Mouse (Mus musculus) midbrain, postnatal 0 days (tissue): Measurements from ENCODE around the gene Ncoa1. TPM values are rescaled to one million over a fixed set of nuclear protein-coding genes. Genes with fewer than 3 reads are reported as not detected.
"Not testable (repeated sequence)": the region's sequence is repeated elsewhere in the genome, so short reads cannot be mapped to it uniquely, and the experiment has no call there.

Source experiments
- ATAC-seq: fragments of 200-750 bp; cut with Nextera tagmentation; 2 replicates; pipeline ENCODE4 v1.8.0; 2017; ENCODE audit warnings: moderate number of reproducible peaks, mild to moderate bottlenecking, moderate TSS enrichment, moderate library complexity; ENCODE audit not compliant: low FRiP score
- DNase-seq: peaks from one replicate; pipeline ENCODE4 v3.0.0-alpha.2; 2015; ENCODE audit warnings: low spot score
- H3K27ac ChIP-seq: fragments of 300-500 bp; sonication (generic); 2 replicates; pipeline ENCODE4 v1.5.1; 2014; ENCODE audit warnings: low read depth, mild to moderate bottlenecking, low read length, mixed read lengths
- H3K27me3 ChIP-seq: fragments of 300-500 bp; sonication (generic); 2 replicates; pipeline ENCODE4 v1.6.1; 2014; ENCODE audit warnings: low read length, control low read depth, mixed read lengths; ENCODE audit not compliant: insufficient read depth
- H3K36me3 ChIP-seq: fragments of 300-500 bp; sonication (generic); 2 replicates; pipeline ENCODE4 v1.6.1; 2014; ENCODE audit warnings: low read length, control low read depth, mixed read lengths; ENCODE audit not compliant: insufficient read depth
- H3K4me1 ChIP-seq: fragments of 300-500 bp; sonication (generic); 2 replicates; pipeline ENCODE4 v1.6.1; 2014; ENCODE audit warnings: mild to moderate bottlenecking, control low read depth, antibody characterized with exemption, low read length, mixed read lengths; ENCODE audit not compliant: insufficient read depth
- H3K4me2 ChIP-seq: fragments of 300-500 bp; sonication (generic); 2 replicates; pipeline ENCODE4 v1.6.1; 2014; ENCODE audit warnings: low read depth, mild to moderate bottlenecking, low read length, mixed read lengths; ENCODE audit not compliant: poor library complexity, severe bottlenecking
- H3K4me3 ChIP-seq: fragments of 300-500 bp; sonication (generic); 2 replicates; pipeline ENCODE4 v1.5.1; 2014; ENCODE audit warnings: low read depth, mild to moderate bottlenecking, low read length, moderate library complexity
- H3K9ac ChIP-seq: fragments of 300-500 bp; sonication (generic); replicated peaks from 2 replicates; pipeline ENCODE4 v1.6.1; 2014; ENCODE audit warnings: mild to moderate bottlenecking, low read length, moderate library complexity, mixed read lengths; ENCODE audit not compliant: poor library complexity, severe bottlenecking
- H3K9me3 ChIP-seq: fragments of 300-500 bp; sonication (generic); 2 replicates; pipeline ENCODE4 v1.6.1; 2016; ENCODE audit warnings: low read length, control low read depth
- CTCF ChIP-seq: IDR thresholded peaks from 2 replicates; pipeline ENCODE4 v1.5.1; 2016; ENCODE audit warnings: antibody characterized with exemption, mild to moderate bottlenecking
- WGBS: fragments of 180-500 bp; shearing (Covaris S2); extraction: QIAGEN DNeasy Blood & Tissue Kit; methylation state at CpG from one replicate; pipeline ENCODE4 v1.1.7; 2014; 5-methylcytosine and 5-hydroxymethylcytosine counted together
- polyA plus RNA-seq: library from polyadenylated mRNA; unstranded; fragments of >200 nt; fragmentation: Nextera tagmentation; extraction: Ambion mirVana; gene quantifications from 2 replicates; pipeline ENCODE4 v1.2.1, GENCODE M21; 2015
- total RNA-seq: library from RNA; depleted of rRNA; stranded (reverse); fragments of >200 nt; gene quantifications from 2 replicates; pipeline ENCODE4 v1.2.3, GENCODE M21; 2014

Gene Ncoa1
- total and polyA plus RNA-seq, 2 experiments from 2014 or later, result 9.9 to 37.2 TPM

- no peak for TF ChIP-seq CTCF
- ATAC-seq (no peak), DNase-seq (no peak)
- Histone ChIP-seq H3K4me2 (no peak overlapping the region), H3K9ac (no peak overlapping the region), H3K27ac (no peak overlapping the region), H3K4me3 (no peak overlapping the region), H3K4me1 (no peaks in the 10 kb centered on the region; the same call in 1 of the 2 replicates), H3K36me3 (no peaks in the 10 kb centered on the region), H3K9me3 (no peaks in the 10 kb centered on the region), H3K27me3 (no peaks in the 10 kb centered on the region)
These were observed 24.7 kb downstream of the Ncoa1 start for GRCm38 (mm10) chr12:4452233-4452632.

- not testable (repeated sequence) for ATAC-seq, H3K4me3 ChIP-seq
These were observed 26.5 kb downstream of the Ncoa1 start for GRCm38 (mm10) chr12:4450485-4450884.

GRCm38 (mm10) chr12:4448076-4448589 is 28.8 kb downstream of the Ncoa1 start:
- no peaks in the 10 kb centered on the region for H3K4me1 ChIP-seq
- no peaks in the 10 kb centered on the region for H3K27me3 ChIP-seq
- TF ChIP-seq CTCF, result no peak
- H3K4me2 ChIP-seq, result no peak overlapping the region
- DNase-seq, result no peak
- ATAC-seq, result no peak
- H3K27ac ChIP-seq, result no peak overlapping the region
- no peaks in the 10 kb centered on the region for H3K36me3 ChIP-seq
- no peak overlapping the region for H3K4me3 ChIP-seq
- WGBS, result 86% methylated on average over 4 of the region's 4 CpGs
- H3K9ac ChIP-seq, result no peak overlapping the region
- no peaks in the 10 kb centered on the region for H3K9me3 ChIP-seq

More at GRCm38 (mm10) chr12:4450485-4450884, 26.5 kb downstream of the Ncoa1 start:
- H3K27ac ChIP-seq, H3K27me3 ChIP-seq, H3K36me3 ChIP-seq, H3K9ac ChIP-seq, DNase-seq, H3K9me3 ChIP-seq, H3K4me2 ChIP-seq, H3K4me1 ChIP-seq: not testable (repeated sequence)

- Histone ChIP-seq H3K27me3 (no peaks in the 10 kb centered on the region), H3K27ac (no peak overlapping the region), H3K36me3 (no peaks in the 10 kb centered on the region), H3K9ac (no peak overlapping the region), H3K4me2 (no peak overlapping the region), H3K9me3 (no peaks in the 10 kb centered on the region), H3K4me1 (no peaks in the 10 kb centered on the region), H3K4me3 (no peak overlapping the region)
- DNase-seq (no peak), ATAC-seq (no peak)
- 88% methylated on average over 5 of the region's 5 CpGs for WGBS
- no peak for TF ChIP-seq CTCF
These were observed 32.0 kb downstream of the Ncoa1 start for GRCm38 (mm10) chr12:4444946-4445345.

GRCm38 (mm10) chr12:4441451-4441850 is 35.5 kb downstream of the Ncoa1 start:
- ATAC-seq (no peak), DNase-seq (no peak)
- Histone ChIP-seq H3K4me3 (no peak overlapping the region), H3K4me2 (no peak overlapping the region), H3K9me3 (no peaks in the 10 kb centered on the region), H3K36me3 (no peaks in the 10 kb centered on the region), H3K9ac (no peak overlapping the region), H3K4me1 (no peaks in the 10 kb centered on the region), H3K27ac (no peak overlapping the region), H3K27me3 (no peaks in the 10 kb centered on the region)
- TF ChIP-seq CTCF, result no peak
- WGBS, result 78% methylated on average over 3 of the region's 3 CpGs

- H3K4me2 ChIP-seq, result no peak overlapping the region
- WGBS, result 84% methylated on average over 5 of the region's 5 CpGs
- no peak overlapping the region for H3K27ac ChIP-seq
- DNase-seq, result no peak
- no peaks in the 10 kb centered on the region for H3K27me3 ChIP-seq
- H3K9ac ChIP-seq, result no peak overlapping the region
- ATAC-seq, result no peak
- no peak for TF ChIP-seq CTCF
- no peaks in the 10 kb centered on the region for H3K4me1 ChIP-seq
- H3K9me3 ChIP-seq, result no peaks in the 10 kb centered on the region
- H3K36me3 ChIP-seq, result no peaks in the 10 kb centered on the region
- no peak overlapping the region for H3K4me3 ChIP-seq
These were observed 40.8 kb downstream of the Ncoa1 start for GRCm38 (mm10) chr12:4436198-4436597.
